In the genomic region with DNA sequence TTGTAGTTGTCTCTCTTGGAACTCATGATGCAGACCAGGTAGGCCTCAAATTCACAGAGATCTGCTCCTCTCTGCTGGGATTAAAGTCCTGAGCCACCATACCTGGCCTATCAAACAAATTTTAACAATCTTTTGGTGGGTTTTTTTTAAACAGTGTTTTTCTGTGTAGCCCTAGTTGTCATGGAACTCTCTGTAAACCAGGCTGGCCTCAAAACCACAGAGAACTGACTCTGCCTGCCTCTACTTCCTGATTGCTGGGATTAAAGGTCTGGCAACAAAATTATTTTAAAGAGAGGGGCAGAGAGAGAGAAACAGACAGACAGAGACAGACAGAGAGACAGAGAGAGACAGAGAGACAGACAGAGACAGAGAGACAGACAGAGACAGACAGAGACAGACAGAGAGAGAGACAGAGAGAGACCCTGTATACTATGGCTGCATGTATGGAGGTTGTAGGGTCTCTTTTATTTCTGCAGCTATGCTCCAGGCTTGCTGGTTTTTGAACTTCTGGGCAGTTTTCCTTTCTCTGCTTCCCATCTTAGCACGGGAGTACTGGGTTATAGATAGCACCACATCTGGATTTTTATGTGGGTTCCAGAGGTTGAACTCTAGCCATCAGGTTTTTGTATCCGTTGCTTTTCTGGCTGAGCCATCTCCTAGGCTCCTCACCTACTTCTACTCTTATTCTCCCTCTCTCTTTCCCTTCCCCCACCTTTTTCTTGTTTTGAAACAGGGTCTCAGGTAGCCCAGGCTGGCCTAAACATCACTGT, we compare ENCODE assay signal across 15 mouse cellular contexts. TPM values are rescaled to one million over a fixed set of nuclear protein-coding genes. Genes with fewer than 3 reads are reported as not detected.
DNase-seq lines count a peak whose midpoint lies in the region; ATAC-seq lines count a peak whose summit lies in the region.
"Had no signal": no experiment of that assay in that cellular context is flagged by ENCODE, and none has a peak within 500 bp of the region (broad histone marks: within the 10 kb centered on the region; RNA-seq: fewer than 3 reads in every experiment).

No protein-coding gene starts in this region.

- H3K27ac ChIP-seq in heart, embryonic 13.5 days (replicated peaks), result peak overlapping the region; percentile 51
- 0 out of 2 replicates have a peak overlapping the region, but pooled peaks have one; percentile 17 for H3K27ac ChIP-seq in midbrain, embryonic 16.5 days (ENCODE audit: low read length)
- H3K27ac ChIP-seq in midbrain, embryonic 13.5 days, result no peak overlapping the region
- H3K27ac ChIP-seq: embryonic facial prominence, embryonic 10.5 days; hindbrain, embryonic 12.5 days; limb, embryonic 10.5 days; liver, embryonic 15.5 days had no signal

- H3K4me3 ChIP-seq in heart, embryonic 13.5 days, result no peak overlapping the region
- H3K4me3 ChIP-seq in midbrain, embryonic 16.5 days (ENCODE audit: low read depth, low read length), result no peak overlapping the region
- H3K4me3 ChIP-seq in midbrain, embryonic 13.5 days (replicated peaks), result no peak overlapping the region
- H3K4me3 ChIP-seq: embryonic facial prominence, embryonic 10.5 days; hindbrain, embryonic 12.5 days; limb, embryonic 10.5 days; liver, embryonic 15.5 days had no signal

- H3K36me3 ChIP-seq in heart, embryonic 13.5 days, result no peaks in the 10 kb centered on the region
- H3K36me3 ChIP-seq in midbrain, embryonic 16.5 days (ENCODE audit: control insufficient read depth, insufficient read depth, low read length), result no peaks in the 10 kb centered on the region
- H3K36me3 ChIP-seq in midbrain, embryonic 13.5 days, result no peaks in the 10 kb centered on the region
- H3K36me3 ChIP-seq in splenic B cell, adult 2 months (ENCODE audit: control insufficient read depth, insufficient read depth, low read length, poor library complexity, severe bottlenecking), result no peaks in the 10 kb centered on the region
- H3K36me3 ChIP-seq: embryonic facial prominence, embryonic 10.5 days; hindbrain, embryonic 12.5 days; limb, embryonic 10.5 days; liver, embryonic 15.5 days had no signal

- WGBS in heart, embryonic 13.5 days, result 57% methylated on average over 2 of the region's 2 CpGs
- WGBS in midbrain, embryonic 16.5 days, result 81% methylated on average over 2 of the region's 2 CpGs
- WGBS in midbrain, embryonic 13.5 days, result 92% methylated on average over 2 of the region's 2 CpGs

- no peaks in the 10 kb centered on the region for H3K9me3 ChIP-seq in heart, embryonic 13.5 days
- no peaks in the 10 kb centered on the region for H3K9me3 ChIP-seq in midbrain, embryonic 16.5 days (replicated peaks; ENCODE audit: control insufficient read depth, low read length, poor library complexity, severe bottlenecking)
- H3K9me3 ChIP-seq in midbrain, embryonic 13.5 days, result no peaks in the 10 kb centered on the region
- H3K9me3 ChIP-seq: embryonic facial prominence, embryonic 10.5 days; hindbrain, embryonic 12.5 days; limb, embryonic 10.5 days; liver, embryonic 15.5 days had no signal

- DNase-seq in heart, postnatal 10 days, result no peak
- DNase-seq in splenic B cell, adult 2 months (ENCODE audit: low read depth, low spot score), result peak; percentile 58
- DNase-seq in cerebellum, adult 8-10 months, result no peak
- no peak for DNase-seq in ovary, postnatal 14 days (ENCODE audit: low spot score)
- DNase-seq: adrenal gland, postnatal 36 days; cerebellum, adult 18-20 months; midbrain, embryonic 14.5 days had no signal

- H3K4me1 ChIP-seq in heart, embryonic 13.5 days, result peaks cover 8% of the 10 kb centered on the region
- no peaks in the 10 kb centered on the region for H3K4me1 ChIP-seq in midbrain, embryonic 16.5 days (ENCODE audit: control insufficient read depth, insufficient read depth, low read length)
- H3K4me1 ChIP-seq in midbrain, embryonic 13.5 days (replicated peaks), result no peaks in the 10 kb centered on the region
- H3K4me1 ChIP-seq: embryonic facial prominence, embryonic 10.5 days; hindbrain, embryonic 12.5 days; limb, embryonic 10.5 days; liver, embryonic 15.5 days had no signal

- no peak for ATAC-seq in heart, embryonic 13.5 days (ENCODE audit: extremely low read depth, insufficient number of reproducible peaks, low FRiP score, low TSS enrichment)
- no peak for ATAC-seq in midbrain, embryonic 16.5 days
- ATAC-seq in midbrain, embryonic 13.5 days, result no peak
- peak; percentile 83 for ATAC-seq in common myeloid progenitor, adult 5-6 weeks (replicated peaks; ENCODE audit: low read depth, poor library complexity, severe bottlenecking)

- no peaks in the 10 kb centered on the region for H3K27me3 ChIP-seq in heart, embryonic 13.5 days (replicated peaks)
- no peaks in the 10 kb centered on the region for H3K27me3 ChIP-seq in midbrain, embryonic 16.5 days (ENCODE audit: control insufficient read depth, insufficient read depth, low read depth, low read length)
- H3K27me3 ChIP-seq in midbrain, embryonic 13.5 days, result no peaks in the 10 kb centered on the region
- H3K27me3 ChIP-seq in splenic B cell, adult 2 months (ENCODE audit: control insufficient read depth, insufficient read depth, low read length, poor library complexity, severe bottlenecking), result no peaks in the 10 kb centered on the region
- H3K27me3 ChIP-seq: hindbrain, embryonic 12.5 days; liver, embryonic 15.5 days had no signal

- intact Hi-C loops in heart, postnatal 10 days (cut with DNase I), result no loop called here

- H3K9ac ChIP-seq in heart, embryonic 13.5 days, result no peak overlapping the region
- no peak overlapping the region for H3K9ac ChIP-seq in midbrain, embryonic 16.5 days (ENCODE audit: low read depth, low read length)
- no peak overlapping the region for H3K9ac ChIP-seq in midbrain, embryonic 13.5 days (replicated peaks)
- H3K9ac ChIP-seq: hindbrain, embryonic 12.5 days; liver, embryonic 15.5 days had no signal

- H3K4me2 ChIP-seq in heart, embryonic 13.5 days, result no peak overlapping the region
- H3K4me2 ChIP-seq in midbrain, embryonic 16.5 days (ENCODE audit: low read length), result no peak overlapping the region
- no peak overlapping the region for H3K4me2 ChIP-seq in midbrain, embryonic 13.5 days (replicated peaks)
- H3K4me2 ChIP-seq: hindbrain, embryonic 12.5 days; liver, embryonic 15.5 days had no signal

RNA-seq across cellular contexts. Expression of gene Dhx40, which starts 20.1 kb away (rescaled TPM):
- polyA plus RNA-seq in heart, embryonic 13.5 days (2015; fragmentation: Nextera tagmentation; extraction: Ambion mirVana), result 13.5 and 14.0 TPM in 2 replicates
- 10 to 100 TPM; 19.7 to 21.5 TPM for total RNA-seq in heart, postnatal 10 days (2021)
- 19.6 and 21.5 TPM in 2 replicates for polyA plus RNA-seq in midbrain, embryonic 16.5 days (2015; fragmentation: Nextera tagmentation; extraction: Ambion mirVana)
- polyA plus RNA-seq in midbrain, embryonic 13.5 days (2015; fragmentation: Nextera tagmentation; extraction: Ambion mirVana), result 34.2 and 35.4 TPM in 2 replicates
- total RNA-seq in common myeloid progenitor, adult 5-6 weeks (2017), result 19.4 and 24.4 TPM in 2 replicates
